Mouse (Mus musculus): ENCODE results near the gene Atp6ap2.

- TF ChIP-seq CTCF (IDR thresholded peaks at IDR 0.05; ENCODE audit: control insufficient read depth, insufficient read depth, insufficient replicate concordance, low read depth, low read length) (no peak), POLR2A (IDR thresholded peaks at IDR 0.05; ENCODE audit: control insufficient read depth, low read depth, low read length) (peak; percentile 49; the same call in 1 of the 2 replicates)
Observed at GRCm38 (mm10) chrX:12651906-12652305, 64.3 kb downstream of the Atp6ap2 start.
